Comparison of ENCODE assay signal across 9 mouse cellular contexts in the genomic region with DNA sequence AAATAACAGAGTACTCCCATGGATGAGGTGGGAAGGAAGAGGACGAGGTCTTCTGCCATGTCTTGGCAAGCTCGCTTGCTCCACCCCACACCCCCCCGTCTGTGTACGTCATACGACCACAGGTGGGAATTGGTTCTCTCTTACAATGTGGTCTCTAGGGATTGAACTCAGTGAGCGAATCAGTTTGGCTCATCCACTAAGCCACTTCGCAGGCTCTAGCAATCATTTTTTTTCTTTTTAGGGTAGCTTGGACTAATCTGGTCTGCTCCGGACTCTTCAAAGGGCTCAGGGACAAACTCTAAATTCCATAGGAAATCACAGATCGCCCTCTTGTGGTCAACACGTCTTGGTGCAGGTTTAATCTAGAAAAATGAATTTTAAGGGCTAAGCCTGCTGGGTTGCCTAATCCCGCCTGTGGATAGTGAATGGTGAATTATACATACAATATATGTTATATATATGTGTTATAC. TPM values are rescaled to one million over a fixed set of nuclear protein-coding genes. Genes with fewer than 3 reads are reported as not detected.
DNase-seq lines count a peak whose midpoint lies in the region; ATAC-seq and TF ChIP-seq lines count a peak whose summit lies in the region.
"Had no signal": no experiment of that assay in that cellular context is flagged by ENCODE, and none has a peak within 500 bp of the region (broad histone marks: within the 10 kb centered on the region; RNA-seq: fewer than 3 reads in every experiment).

No protein-coding gene starts in this region.

- peak; percentile 28; the same call in 1 of the 2 replicates for TF ChIP-seq CTCF in testis, adult 2 months (IDR thresholded peaks at IDR 0.05; ENCODE audit: control insufficient read depth, insufficient read depth, insufficient replicate concordance, low read depth, low read length)

- H3K4me3 ChIP-seq in testis, adult 2 months (ENCODE audit: control insufficient read depth, low read depth, low read length) = peak overlapping the region; percentile 5
- H3K4me3 ChIP-seq in forebrain, embryonic 13.5 days = peak overlapping the region; percentile 29
- peak overlapping the region; percentile 28 for H3K4me3 ChIP-seq in intestine, embryonic 14.5 days (ENCODE audit: low read depth, low read length)
- peak overlapping the region; percentile 26 for H3K4me3 ChIP-seq in liver, embryonic 16.5 days (ENCODE audit: low read depth, low read length)
- H3K4me3 ChIP-seq in neural tube, embryonic 13.5 days = peak overlapping the region; percentile 22

- H3K9me3 ChIP-seq in forebrain, embryonic 13.5 days (replicated peaks) = peaks cover 5% of the 10 kb centered on the region
- H3K9me3 ChIP-seq in intestine, embryonic 14.5 days (ENCODE audit: control insufficient read depth, low read length) = no peaks in the 10 kb centered on the region
- H3K9me3 ChIP-seq in liver, embryonic 16.5 days (replicated peaks; ENCODE audit: control insufficient read depth, low read length) = no peaks in the 10 kb centered on the region
- no peaks in the 10 kb centered on the region for H3K9me3 ChIP-seq in neural tube, embryonic 13.5 days

- no peak overlapping the region for H3K9ac ChIP-seq in forebrain, embryonic 13.5 days
- no peak overlapping the region for H3K9ac ChIP-seq in intestine, embryonic 14.5 days (ENCODE audit: low read length)
- H3K9ac ChIP-seq in liver, embryonic 16.5 days (ENCODE audit: low read depth, low read length) = 0 out of 2 replicates have a peak overlapping the region, but pooled peaks have one; percentile 1
- peak overlapping the region; percentile 52; the same call in 1 of the 2 replicates for H3K9ac ChIP-seq in neural tube, embryonic 13.5 days

- DNase-seq in testis, postnatal 10 days (ENCODE audit: low spot score) = no peak
- peak; percentile 61 for DNase-seq in c-Kit-positive CD71-positive TER-119-negative erythroid progenitor cells, embryonic 14.5 days (ENCODE audit: low read depth)
- DNase-seq in intestine, embryonic 14.5 days (ENCODE audit: low spot score) = peak; percentile 83
- DNase-seq in gastrocnemius, postnatal 36 days = no peak

- no peaks in the 10 kb centered on the region for H3K27me3 ChIP-seq in testis, adult 2 months (ENCODE audit: control insufficient read depth, insufficient read depth, low read length)
- H3K27me3 ChIP-seq in forebrain, embryonic 13.5 days = no peaks in the 10 kb centered on the region
- H3K27me3 ChIP-seq in intestine, embryonic 14.5 days (replicated peaks; ENCODE audit: control insufficient read depth, insufficient read depth, low read length) = no peaks in the 10 kb centered on the region
- H3K27me3 ChIP-seq in liver, embryonic 16.5 days (ENCODE audit: control insufficient read depth, insufficient read depth, low read depth, low read length) = no peaks in the 10 kb centered on the region
- H3K27me3 ChIP-seq in neural tube, embryonic 13.5 days = no peaks in the 10 kb centered on the region

- WGBS in forebrain, embryonic 13.5 days = 16% methylated on average over 11 of the region's 11 CpGs
- WGBS in intestine, embryonic 14.5 days = 12% methylated on average over 11 of the region's 11 CpGs
- WGBS in liver, embryonic 16.5 days (ENCODE audit: insufficient replicate concordance) = 13% methylated on average over 11 of the region's 11 CpGs
- 21% methylated on average over 11 of the region's 11 CpGs for WGBS in neural tube, embryonic 13.5 days

- peaks cover under 1% of the 10 kb centered on the region; the same call in 1 of the 2 replicates for H3K36me3 ChIP-seq in testis, adult 2 months (ENCODE audit: control insufficient read depth, insufficient read depth, low read length)
- peaks cover 29% of the 10 kb centered on the region for H3K36me3 ChIP-seq in forebrain, embryonic 13.5 days (ENCODE audit: poor library complexity, severe bottlenecking)
- peaks cover 10% of the 10 kb centered on the region for H3K36me3 ChIP-seq in intestine, embryonic 14.5 days (ENCODE audit: control insufficient read depth, insufficient read depth, low read length)
- peaks cover 1% of the 10 kb centered on the region for H3K36me3 ChIP-seq in liver, embryonic 16.5 days (ENCODE audit: control insufficient read depth, insufficient read depth)
- H3K36me3 ChIP-seq in neural tube, embryonic 13.5 days = peaks cover 21% of the 10 kb centered on the region

- peak overlapping the region; percentile 51 for H3K4me2 ChIP-seq in forebrain, embryonic 13.5 days
- H3K4me2 ChIP-seq in intestine, embryonic 14.5 days (ENCODE audit: low read length) = peak overlapping the region; percentile 53
- peak overlapping the region; percentile 49 for H3K4me2 ChIP-seq in liver, embryonic 16.5 days (ENCODE audit: low read depth, low read length)
- H3K4me2 ChIP-seq in neural tube, embryonic 13.5 days = peak overlapping the region; percentile 50

- H3K4me1 ChIP-seq in testis, adult 2 months (ENCODE audit: control insufficient read depth, insufficient read depth, low read length) = peaks cover 3% of the 10 kb centered on the region
- H3K4me1 ChIP-seq in forebrain, embryonic 13.5 days = peaks cover 5% of the 10 kb centered on the region; the same call in 1 of the 2 replicates
- H3K4me1 ChIP-seq in intestine, embryonic 14.5 days (replicated peaks; ENCODE audit: control insufficient read depth, insufficient read depth, low read length) = no peaks in the 10 kb centered on the region
- H3K4me1 ChIP-seq in liver, embryonic 16.5 days (ENCODE audit: control insufficient read depth, low read depth, low read length) = peaks cover 3% of the 10 kb centered on the region
- 0 out of 2 replicates have a peak, but pooled peaks cover 2% of the 10 kb centered on the region for H3K4me1 ChIP-seq in neural tube, embryonic 13.5 days (replicated peaks)

- ATAC-seq in forebrain, embryonic 13.5 days = peak; percentile 75
- ATAC-seq in intestine, embryonic 14.5 days (replicated peaks; ENCODE audit: low FRiP score, low TSS enrichment, low read depth) = peak; percentile 61
- peak; percentile 58 for ATAC-seq in liver, embryonic 16.5 days (ENCODE audit: low read depth)
- ATAC-seq in neural tube, embryonic 13.5 days (ENCODE audit: low read depth) = peak; percentile 70

- H3K27ac ChIP-seq in testis, adult 2 months (ENCODE audit: control insufficient read depth, insufficient read depth, low read depth, low read length) = no peak overlapping the region
- no peak overlapping the region for H3K27ac ChIP-seq in forebrain, embryonic 13.5 days
- no peak overlapping the region for H3K27ac ChIP-seq in intestine, embryonic 14.5 days (ENCODE audit: low read depth)
- no peak overlapping the region for H3K27ac ChIP-seq in liver, embryonic 16.5 days (ENCODE audit: low read length)
- H3K27ac ChIP-seq in neural tube, embryonic 13.5 days (replicated peaks) = no peak overlapping the region

- intact Hi-C loops in gastrocnemius, postnatal 36 days (cut with DNase I) = loop anchor here (5.0 kb wide), 1 partner anchor 147 kb away; a partner anchor contains a TSS

- no peak for TF ChIP-seq POLR2A in testis, adult 2 months (IDR thresholded peaks at IDR 0.05; ENCODE audit: control insufficient read depth, low read depth, low read length)

RNA-seq across cellular contexts. Expression of a gene that starts 14.8 kb away (rescaled TPM):
- polyA plus RNA-seq in testis, adult 2 months (2012; rRNA removed) = 43.3 and 44.1 TPM in 2 replicates
- polyA plus RNA-seq in forebrain, embryonic 13.5 days (2015; fragmentation: Nextera tagmentation; extraction: Ambion mirVana) = 125 and 126 TPM in 2 replicates
- polyA plus RNA-seq in intestine, embryonic 14.5 days (2014; fragmentation: Nextera tagmentation; extraction: Ambion mirVana) = 77.5 and 83.2 TPM in 2 replicates
- 28.2 and 30.6 TPM in 2 replicates for polyA plus RNA-seq in liver, embryonic 16.5 days (2015; fragmentation: Nextera tagmentation; extraction: Ambion mirVana)
- polyA plus RNA-seq in neural tube, embryonic 13.5 days (2015; fragmentation: Nextera tagmentation; extraction: Ambion mirVana) = 123 and 148 TPM in 2 replicates
- 10 to 100 TPM; 12.8 to 14.8 TPM for total RNA-seq in gastrocnemius, postnatal 36 days (2021)

RNA-seq across cellular contexts. Expression of a gene that starts 29.0 kb away (rescaled TPM):
- polyA plus RNA-seq in testis, adult 2 months (2012; rRNA removed) = 0.18 and 0.33 TPM in 2 replicates
- polyA plus RNA-seq in forebrain, embryonic 13.5 days (2015; fragmentation: Nextera tagmentation; extraction: Ambion mirVana) = not detected in 2 replicates
- polyA plus RNA-seq in intestine, embryonic 14.5 days (2014; fragmentation: Nextera tagmentation; extraction: Ambion mirVana) = not detected in 2 replicates
- not detected in 2 replicates for polyA plus RNA-seq in liver, embryonic 16.5 days (2015; fragmentation: Nextera tagmentation; extraction: Ambion mirVana)
- polyA plus RNA-seq in neural tube, embryonic 13.5 days (2015; fragmentation: Nextera tagmentation; extraction: Ambion mirVana) = not detected in 2 replicates
- total RNA-seq in gastrocnemius, postnatal 36 days (2021) = not detected
- total RNA-seq: layer of hippocampus, adult 8-10 months had no signal

Comparison
In these comparisons a context has a peak if more than half of its experiments do, and no peak if none do; other contexts are left out.
1. DNase-seq: peak in c-Kit-positive CD71-positive TER-119-negative erythroid progenitor cells, embryonic 14.5 days (single experiment) and intestine, embryonic 14.5 days (single experiment); none in testis, postnatal 10 days (single experiment) and gastrocnemius, postnatal 36 days (0 of 2).
2. H3K9ac ChIP-seq: peak in liver, embryonic 16.5 days (single experiment) and neural tube, embryonic 13.5 days (single experiment); none in forebrain, embryonic 13.5 days (single experiment) and intestine, embryonic 14.5 days (single experiment).
3. Peak in every context shown above with its lines, with median percentiles within 50 percentile points of each other: H3K4me3 ChIP-seq, ATAC-seq and H3K4me2 ChIP-seq.